Mouse (Mus musculus): ENCODE measurements at regions not wholly inside any gene's neighbourhood (a gene's known extent, or its start where the extent isn't known, plus 50 kb on each side); places are given as distances from the start of the nearest gene placed in this dataset.

- Histone ChIP-seq H3K27ac (no peak overlapping the region), H3K9ac (ENCODE audit: low read depth, low read length) (no peak overlapping the region), H3K4me3 (no peak overlapping the region), H3K4me1 (ENCODE audit: control insufficient read depth, insufficient read depth, low read length) (peaks cover 3% of the 10 kb centered on the region; the same call in 1 of the 2 replicates), H3K79me2 (replicated peaks; ENCODE audit: control insufficient read depth, insufficient read depth, low read length) (no peaks in the 10 kb centered on the region), H3K36me3 (ENCODE audit: control insufficient read depth, insufficient read depth, low read length) (no peaks in the 10 kb centered on the region), H3K27me3 (ENCODE audit: control insufficient read depth, insufficient read depth, low read length) (no peaks in the 10 kb centered on the region)
- TF ChIP-seq CTCF (IDR thresholded peaks at IDR 0.05) (no peak), EP300 (IDR thresholded peaks at IDR 0.05; ENCODE audit: insufficient read depth, low read depth, low read length) (no peak), POLR2A (IDR thresholded peaks at IDR 0.05; ENCODE audit: insufficient read depth, low read depth, low read length) (no peak)
- 83% methylated on average over 5 of the region's 5 CpGs for WGBS
- intact Hi-C loops (cut with DNase I): loop anchor here (5.0 kb wide), 1 partner anchor 191 kb away; no protein-coding TSS in a partner anchor
- DNase-seq: no peak
These were observed 278.0 kb downstream of the Rngtt start for GRCm38 (mm10) chr4:33588127-33588526.

- H3K36me3 ChIP-seq (ENCODE audit: control insufficient read depth, insufficient read depth, low read length): no peaks in the 10 kb centered on the region
- no peak overlapping the region for H3K27ac ChIP-seq
- peaks cover 3% of the 10 kb centered on the region; the same call in 1 of the 2 replicates for H3K4me1 ChIP-seq (ENCODE audit: control insufficient read depth, insufficient read depth, low read length)
- DNase-seq: no peak
- TF ChIP-seq POLR2A (IDR thresholded peaks at IDR 0.05; ENCODE audit: insufficient read depth, low read depth, low read length) (no peak), CTCF (IDR thresholded peaks at IDR 0.05) (no peak), EP300 (IDR thresholded peaks at IDR 0.05; ENCODE audit: insufficient read depth, low read depth, low read length) (no peak)
- no peaks in the 10 kb centered on the region for H3K79me2 ChIP-seq (replicated peaks; ENCODE audit: control insufficient read depth, insufficient read depth, low read length)
- no peak overlapping the region for H3K4me3 ChIP-seq
- no peaks in the 10 kb centered on the region for H3K27me3 ChIP-seq (ENCODE audit: control insufficient read depth, insufficient read depth, low read length)
- WGBS: 36% methylated on average over 8 of the region's 8 CpGs
- H3K9ac ChIP-seq (ENCODE audit: low read depth, low read length): no peak overlapping the region
- intact Hi-C loops (cut with DNase I): loop anchor here (5.0 kb wide), 1 partner anchor 192 kb away; no protein-coding TSS in a partner anchor
These were observed 279.1 kb downstream of the Rngtt start for GRCm38 (mm10) chr4:33589207-33589606.

- H3K27me3 ChIP-seq (ENCODE audit: control insufficient read depth, insufficient read depth, low read length): no peaks in the 10 kb centered on the region
- H3K27ac ChIP-seq: no peak overlapping the region
- TF ChIP-seq CTCF (IDR thresholded peaks at IDR 0.05) (no peak), POLR2A (IDR thresholded peaks at IDR 0.05; ENCODE audit: insufficient read depth, low read depth, low read length) (no peak), EP300 (IDR thresholded peaks at IDR 0.05; ENCODE audit: insufficient read depth, low read depth, low read length) (no peak)
- H3K79me2 ChIP-seq (replicated peaks; ENCODE audit: control insufficient read depth, insufficient read depth, low read length): no peaks in the 10 kb centered on the region
- H3K4me1 ChIP-seq (ENCODE audit: control insufficient read depth, insufficient read depth, low read length): no peaks in the 10 kb centered on the region
- H3K36me3 ChIP-seq (ENCODE audit: control insufficient read depth, insufficient read depth, low read length): no peaks in the 10 kb centered on the region
- no peak overlapping the region for H3K9ac ChIP-seq (ENCODE audit: low read depth, low read length)
- H3K4me3 ChIP-seq: no peak overlapping the region
- intact Hi-C loops (cut with DNase I): no loop called here
- no peak for DNase-seq
- WGBS: 59% methylated on average over 11 of the region's 11 CpGs
These were observed 285.0 kb downstream of the Rngtt start for GRCm38 (mm10) chr4:33594997-33595657.

GRCm38 (mm10) chr4:33595763-33596162 lies 285.7 kb downstream of the Rngtt start:
- Histone ChIP-seq H3K79me2 (replicated peaks; ENCODE audit: control insufficient read depth, insufficient read depth, low read length) (no peaks in the 10 kb centered on the region), H3K4me1 (ENCODE audit: control insufficient read depth, insufficient read depth, low read length) (no peaks in the 10 kb centered on the region), H3K36me3 (ENCODE audit: control insufficient read depth, insufficient read depth, low read length) (no peaks in the 10 kb centered on the region), H3K27ac (no peak overlapping the region), H3K27me3 (ENCODE audit: control insufficient read depth, insufficient read depth, low read length) (no peaks in the 10 kb centered on the region), H3K4me3 (no peak overlapping the region), H3K9ac (ENCODE audit: low read depth, low read length) (no peak overlapping the region)
- 80% methylated on average over 9 of the region's 9 CpGs for WGBS
- intact Hi-C loops (cut with DNase I): no loop called here
- DNase-seq: no peak
- TF ChIP-seq EP300 (IDR thresholded peaks at IDR 0.05; ENCODE audit: insufficient read depth, low read depth, low read length): no peak
- TF ChIP-seq CTCF (IDR thresholded peaks at IDR 0.05): no peak
- no peak for TF ChIP-seq POLR2A (IDR thresholded peaks at IDR 0.05; ENCODE audit: insufficient read depth, low read depth, low read length)

GRCm38 (mm10) chr4:33599966-33600365 lies 289.9 kb downstream of the Rngtt start:
- no peaks in the 10 kb centered on the region for H3K79me2 ChIP-seq (replicated peaks; ENCODE audit: control insufficient read depth, insufficient read depth, low read length)

GRCm38 (mm10) chr4:33600805-33601204 lies 290.7 kb downstream of the Rngtt start:
- Histone ChIP-seq H3K27ac (no peak overlapping the region), H3K36me3 (ENCODE audit: control insufficient read depth, insufficient read depth, low read length) (no peaks in the 10 kb centered on the region), H3K4me1 (ENCODE audit: control insufficient read depth, insufficient read depth, low read length) (no peaks in the 10 kb centered on the region), H3K9ac (ENCODE audit: low read depth, low read length) (no peak overlapping the region), H3K27me3 (ENCODE audit: control insufficient read depth, insufficient read depth, low read length) (no peaks in the 10 kb centered on the region), H3K79me2 (replicated peaks; ENCODE audit: control insufficient read depth, insufficient read depth, low read length) (no peaks in the 10 kb centered on the region), H3K4me3 (no peak overlapping the region)
- intact Hi-C loops (cut with DNase I): no loop called here
- DNase-seq: no peak
- TF ChIP-seq CTCF (IDR thresholded peaks at IDR 0.05) (no peak), POLR2A (IDR thresholded peaks at IDR 0.05; ENCODE audit: insufficient read depth, low read depth, low read length) (no peak), EP300 (IDR thresholded peaks at IDR 0.05; ENCODE audit: insufficient read depth, low read depth, low read length) (no peak)
- WGBS: 30% methylated on average over 6 of the region's 6 CpGs

More at GRCm38 (mm10) chr4:33599966-33600365, 289.9 kb downstream of the Rngtt start:
- no peaks in the 10 kb centered on the region for H3K4me1 ChIP-seq (ENCODE audit: control insufficient read depth, insufficient read depth, low read length)
- DNase-seq: no peak
- H3K9ac ChIP-seq (ENCODE audit: low read depth, low read length): no peak overlapping the region
- 69% methylated on average over 1 of the region's 1 CpGs for WGBS
- no peaks in the 10 kb centered on the region for H3K36me3 ChIP-seq (ENCODE audit: control insufficient read depth, insufficient read depth, low read length)
- H3K27me3 ChIP-seq (ENCODE audit: control insufficient read depth, insufficient read depth, low read length): no peaks in the 10 kb centered on the region
- no peak overlapping the region for H3K4me3 ChIP-seq
- H3K27ac ChIP-seq: no peak overlapping the region
- TF ChIP-seq POLR2A (IDR thresholded peaks at IDR 0.05; ENCODE audit: insufficient read depth, low read depth, low read length) (no peak), EP300 (IDR thresholded peaks at IDR 0.05; ENCODE audit: insufficient read depth, low read depth, low read length) (no peak), CTCF (IDR thresholded peaks at IDR 0.05) (no peak)
- intact Hi-C loops (cut with DNase I): no loop called here
